Mouse (Mus musculus) gastrocnemius, postnatal 10 days (tissue): ENCODE data around the gene Fbxo48. TPM values are rescaled to one million over a fixed set of nuclear protein-coding genes. Genes with fewer than 3 reads are reported as not detected.

Source experiments
- DNase-seq: peaks from one replicate; pipeline ENCODE4 v3.0.0; 2021; ENCODE audit warnings: mixed read lengths
- total RNA-seq, 2 experiments: library from RNA; stranded (reverse); gene quantifications; 2 replicates each; pipeline ENCODE4 v1.2.3; 2021

Gene Fbxo48
- total RNA-seq, 2 experiments from 2014 or later, result 0.89 to 1.1 TPM

DNA sequence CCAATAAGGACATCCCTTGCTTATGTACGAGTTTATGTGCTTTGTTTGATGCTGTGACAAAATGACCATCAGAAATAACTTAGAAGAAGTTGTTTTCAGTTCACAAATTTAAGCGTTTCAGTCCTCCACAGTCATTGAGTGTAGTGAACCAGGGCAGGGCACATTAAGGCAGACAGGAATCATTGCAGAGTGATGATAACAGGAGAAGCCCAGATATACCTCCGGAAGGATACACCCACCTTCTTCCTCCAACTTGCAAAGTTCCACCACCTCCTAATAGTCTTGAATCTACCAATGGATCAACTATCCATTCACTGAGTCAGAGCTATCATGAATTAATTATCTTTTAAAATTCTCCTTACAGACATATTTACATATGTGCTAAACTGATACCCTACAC, 20.9 kb downstream of the Fbxo48 start:
- no peak for DNase-seq

DNA sequence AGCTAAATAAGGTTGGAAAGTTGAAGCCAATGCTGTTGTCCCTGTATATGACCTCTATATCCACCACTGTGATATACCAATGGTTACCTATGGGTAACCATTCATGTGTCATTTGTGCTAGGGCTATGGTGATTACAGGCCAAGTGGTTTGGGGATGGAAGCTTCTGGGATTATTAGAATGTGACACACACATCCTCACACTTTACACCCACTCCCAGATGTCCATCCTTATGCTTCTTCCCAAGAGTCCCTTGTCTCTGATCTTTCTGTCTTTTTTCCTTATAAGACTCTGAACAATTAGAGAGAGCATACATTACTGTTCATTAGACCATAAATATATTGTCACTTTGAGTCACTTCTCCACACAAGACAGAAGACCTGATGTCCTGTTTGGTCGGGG, 21.9 kb downstream of the Fbxo48 start:
- DNase-seq, result no peak

DNA sequence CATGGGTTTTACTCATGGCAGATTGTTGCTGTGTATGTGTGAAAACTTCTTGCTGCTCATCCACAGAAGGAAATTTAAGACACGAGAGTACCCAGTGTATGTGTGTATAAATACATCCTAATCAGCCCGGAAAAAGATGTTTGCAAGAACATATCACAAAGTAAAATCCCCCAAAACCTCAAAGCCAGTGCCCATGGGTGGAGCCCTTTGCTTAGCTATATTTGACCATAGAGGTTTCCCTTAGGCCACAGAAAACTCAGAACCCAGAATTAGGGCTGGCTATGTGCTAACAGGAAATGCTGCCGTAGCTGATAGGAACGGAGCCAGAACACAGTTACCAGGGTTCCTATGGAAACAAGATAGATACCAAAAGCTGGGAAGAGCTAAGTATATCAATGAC, 25.8 kb downstream of the Fbxo48 start:
- DNase-seq, result no peak

DNA sequence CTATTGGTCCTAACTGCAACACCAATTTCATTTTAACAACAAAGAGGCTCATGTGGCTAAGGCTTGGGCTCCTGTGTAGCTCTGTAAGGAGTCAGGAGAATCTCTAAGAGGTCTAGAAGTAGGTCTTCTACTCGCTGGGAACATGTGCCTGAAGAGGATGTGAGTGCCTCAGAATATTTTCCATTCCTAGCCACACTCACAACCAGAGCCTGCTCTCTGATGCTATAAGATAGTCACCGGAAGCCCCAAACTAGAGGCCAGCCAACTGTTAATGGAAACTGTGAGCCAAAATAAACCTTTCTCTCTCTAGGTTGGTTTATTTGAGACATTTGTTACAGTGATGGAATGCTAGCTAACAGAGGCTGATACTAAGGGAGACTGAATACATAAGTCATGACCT, 26.4 kb downstream of the Fbxo48 start:
- DNase-seq, result no peak

DNA sequence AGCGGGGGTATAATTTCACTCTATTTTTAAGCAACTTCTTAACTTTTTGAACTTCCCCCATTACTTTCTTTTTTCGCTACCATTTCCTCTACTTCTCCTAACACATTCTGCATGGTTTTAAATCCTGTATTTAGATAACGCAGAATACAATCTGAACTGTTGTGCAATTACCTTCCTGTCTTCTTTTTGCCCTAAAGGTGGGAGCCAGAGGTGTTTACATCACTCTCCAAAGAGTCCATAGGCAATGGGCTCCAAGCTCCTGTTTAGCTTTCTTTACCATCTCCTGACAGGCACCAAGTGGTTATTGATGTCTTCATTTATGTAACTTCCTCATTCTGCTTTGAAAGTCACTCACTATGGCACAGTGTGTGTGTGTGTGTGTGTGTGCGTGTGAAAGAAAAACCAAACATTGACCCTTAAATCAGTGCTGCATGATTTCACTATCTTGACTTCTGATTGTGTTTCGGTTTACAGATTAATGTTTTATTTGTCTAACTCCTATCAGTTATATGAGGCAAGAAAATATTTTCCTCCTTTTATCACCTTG, 27.1 kb downstream of the Fbxo48 start:
- DNase-seq, result no peak

DNA sequence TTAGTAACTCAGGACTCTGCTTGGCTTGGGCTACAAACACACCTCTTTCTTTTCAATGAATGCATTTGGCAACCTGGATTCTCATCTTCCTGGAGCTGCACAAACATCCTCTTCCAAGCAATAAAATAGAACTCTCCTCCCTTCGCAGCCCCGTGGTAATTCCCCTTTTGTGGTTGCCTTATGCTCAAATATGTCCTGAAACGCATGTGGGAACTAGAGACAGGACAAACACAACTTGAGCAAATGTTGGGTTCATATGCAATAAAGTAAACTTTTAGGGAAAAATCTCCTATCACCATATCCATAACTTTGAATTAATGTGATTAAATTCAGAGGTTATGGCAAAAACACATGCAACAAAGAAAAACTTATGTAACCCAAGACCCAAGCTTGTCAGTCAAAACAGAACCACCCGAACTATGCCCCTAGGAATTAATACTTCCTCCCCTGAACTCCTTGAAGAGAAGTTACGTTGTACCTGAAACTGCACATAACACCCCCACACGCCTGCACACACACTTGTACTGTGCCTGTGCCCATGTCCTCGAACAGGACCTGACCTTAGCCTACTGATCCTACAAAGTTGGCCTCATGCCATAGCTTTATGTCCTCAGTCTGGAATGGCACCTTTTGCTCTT, 35.5 kb downstream of the Fbxo48 start:
- DNase-seq, result no peak

DNA sequence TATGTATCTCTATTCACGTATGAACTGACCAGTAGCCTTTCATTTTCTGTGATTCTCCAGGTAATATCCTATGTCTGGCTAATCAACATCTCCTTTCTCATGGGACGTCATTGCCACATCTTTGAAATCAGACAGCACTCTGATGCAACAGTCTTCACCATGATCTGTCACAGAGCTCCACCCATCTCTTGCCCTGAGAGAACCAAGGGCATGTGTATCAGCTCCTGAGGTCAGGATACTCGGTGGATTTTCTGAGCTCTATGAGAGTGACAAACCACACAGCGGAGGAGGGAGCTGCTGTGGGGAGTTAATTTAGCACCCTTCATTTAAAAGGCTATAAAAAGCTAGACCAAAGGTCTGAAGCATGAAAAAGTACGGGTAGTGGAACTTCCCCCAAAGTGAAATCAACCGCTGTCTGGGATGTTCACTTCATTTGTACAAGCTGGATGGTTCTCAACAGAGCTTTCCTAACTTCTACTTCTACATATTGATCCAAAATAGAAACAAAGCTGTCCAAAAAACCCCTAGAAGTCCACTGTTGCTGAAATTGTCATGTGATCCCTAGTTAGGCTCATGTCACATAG, 36.7 kb downstream of the Fbxo48 start:
- DNase-seq, result no peak

DNA sequence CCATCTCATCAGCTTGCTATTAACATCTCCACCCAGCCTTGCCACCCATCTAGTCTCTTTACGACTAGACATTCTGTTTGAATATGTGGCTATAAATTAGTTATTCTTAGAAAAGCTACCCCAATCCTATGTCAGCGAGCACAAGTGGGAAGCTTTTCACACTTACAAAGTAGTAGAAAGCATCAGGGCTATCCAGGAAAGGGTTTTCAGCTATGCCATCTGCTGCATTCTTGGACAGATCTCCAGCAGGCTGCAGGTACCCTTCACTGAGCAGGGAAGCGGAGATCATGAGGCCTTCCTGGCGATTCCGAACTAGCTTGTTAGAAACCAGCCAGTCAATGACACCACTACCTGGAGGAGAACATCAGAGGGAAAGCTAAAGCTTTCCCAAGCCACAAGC, 38.7 kb downstream of the Fbxo48 start:
- no peak for DNase-seq

DNA sequence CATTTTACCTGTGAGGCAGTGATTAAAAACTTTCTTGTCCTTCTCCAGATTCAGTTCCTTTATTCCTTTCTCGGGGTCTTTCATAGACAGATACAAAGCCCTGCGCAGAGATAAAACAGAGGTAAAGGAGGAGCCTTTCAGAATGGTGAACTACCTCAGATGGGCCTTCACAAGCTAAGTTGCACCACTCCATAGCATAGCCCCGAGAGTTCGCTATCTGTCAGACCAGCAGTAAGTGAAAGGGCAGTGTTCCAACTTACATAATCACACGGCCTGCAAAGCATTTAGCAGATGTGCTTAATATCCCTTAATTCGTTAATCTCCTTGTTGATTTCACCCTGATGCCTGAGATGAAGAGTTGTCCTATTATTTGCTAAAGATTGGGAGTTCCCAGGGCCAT, 41.7 kb downstream of the Fbxo48 start:
- DNase-seq, result no peak

DNA sequence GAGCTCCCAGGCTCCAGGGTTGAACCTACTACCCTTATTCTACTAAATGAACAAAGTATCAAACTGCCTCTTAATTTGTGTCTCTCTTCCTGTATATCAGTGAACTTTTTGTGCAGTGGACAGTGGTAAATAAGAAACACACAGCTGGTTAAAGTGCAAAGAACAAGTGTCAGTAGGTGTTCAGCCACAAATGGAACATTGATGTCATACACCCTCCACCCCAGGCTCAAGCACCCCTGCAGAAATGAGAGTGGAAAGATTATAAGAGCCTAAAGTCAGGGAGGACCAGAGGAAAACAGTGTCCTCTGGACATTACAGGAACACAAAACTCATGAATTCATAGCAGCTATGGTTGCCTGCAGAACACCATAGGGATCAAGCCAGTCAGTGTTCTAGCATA, 45.6 kb downstream of the Fbxo48 start:
- no peak for DNase-seq

DNA sequence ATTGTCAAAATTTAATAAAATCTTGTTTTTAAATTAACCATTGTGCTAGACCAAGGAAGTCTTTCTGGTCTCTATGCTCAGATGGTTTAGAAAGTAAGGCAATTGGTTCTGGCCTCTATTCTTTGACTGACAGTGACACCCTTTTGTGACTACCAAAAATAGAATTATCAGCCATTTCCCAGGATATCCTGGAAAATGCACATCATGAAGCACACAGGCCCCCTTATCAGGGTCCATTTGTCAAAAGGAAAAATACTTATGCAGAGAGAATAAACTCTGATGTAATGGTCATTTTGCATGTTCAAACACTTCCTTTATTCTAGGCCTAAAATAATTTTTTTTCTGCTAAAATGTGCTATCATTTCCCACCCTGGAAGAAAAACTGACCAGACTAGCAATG, 46.3 kb downstream of the Fbxo48 start:
- DNase-seq, result no peak

DNA sequence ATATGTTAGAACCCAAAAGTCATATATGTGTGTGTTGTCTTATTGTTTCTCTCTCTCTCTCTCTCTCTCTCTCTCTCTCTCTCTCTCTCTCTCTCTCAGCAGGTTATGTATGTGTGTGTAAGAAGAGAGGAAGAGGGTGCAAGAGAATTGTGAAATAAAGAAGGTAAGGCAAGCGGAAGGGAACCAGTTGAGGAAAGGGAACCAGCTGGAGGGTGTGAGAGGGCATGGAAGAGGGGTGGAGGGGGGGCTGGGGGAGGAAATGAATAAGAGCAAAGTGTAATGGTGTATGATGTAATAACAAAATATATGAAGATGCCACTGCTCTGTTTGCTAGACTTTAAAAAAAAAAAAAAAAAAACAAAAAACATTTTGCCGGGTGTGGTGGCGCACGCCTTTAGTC, 48.2 kb downstream of the Fbxo48 start:
- no peak for DNase-seq

DNA sequence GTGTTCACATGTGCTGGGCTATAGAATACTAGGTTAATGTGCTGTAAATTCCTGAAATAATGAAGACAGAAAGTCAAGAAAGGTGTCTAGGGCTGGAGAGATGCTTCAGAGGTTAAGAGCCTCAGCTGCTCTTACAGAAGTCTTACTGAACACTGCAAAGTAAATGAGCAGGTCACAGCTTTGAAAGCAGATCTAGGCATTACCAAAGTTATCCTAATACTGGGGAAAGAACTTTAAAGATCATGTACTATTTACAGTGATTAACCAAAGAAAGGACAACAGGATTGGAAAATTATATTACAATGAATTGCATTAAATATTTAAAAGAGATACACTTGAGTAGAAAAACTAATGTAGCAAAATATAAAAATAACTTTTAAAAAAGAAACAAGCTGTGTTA, 48.8 kb downstream of the Fbxo48 start:
- DNase-seq, result no peak

DNA sequence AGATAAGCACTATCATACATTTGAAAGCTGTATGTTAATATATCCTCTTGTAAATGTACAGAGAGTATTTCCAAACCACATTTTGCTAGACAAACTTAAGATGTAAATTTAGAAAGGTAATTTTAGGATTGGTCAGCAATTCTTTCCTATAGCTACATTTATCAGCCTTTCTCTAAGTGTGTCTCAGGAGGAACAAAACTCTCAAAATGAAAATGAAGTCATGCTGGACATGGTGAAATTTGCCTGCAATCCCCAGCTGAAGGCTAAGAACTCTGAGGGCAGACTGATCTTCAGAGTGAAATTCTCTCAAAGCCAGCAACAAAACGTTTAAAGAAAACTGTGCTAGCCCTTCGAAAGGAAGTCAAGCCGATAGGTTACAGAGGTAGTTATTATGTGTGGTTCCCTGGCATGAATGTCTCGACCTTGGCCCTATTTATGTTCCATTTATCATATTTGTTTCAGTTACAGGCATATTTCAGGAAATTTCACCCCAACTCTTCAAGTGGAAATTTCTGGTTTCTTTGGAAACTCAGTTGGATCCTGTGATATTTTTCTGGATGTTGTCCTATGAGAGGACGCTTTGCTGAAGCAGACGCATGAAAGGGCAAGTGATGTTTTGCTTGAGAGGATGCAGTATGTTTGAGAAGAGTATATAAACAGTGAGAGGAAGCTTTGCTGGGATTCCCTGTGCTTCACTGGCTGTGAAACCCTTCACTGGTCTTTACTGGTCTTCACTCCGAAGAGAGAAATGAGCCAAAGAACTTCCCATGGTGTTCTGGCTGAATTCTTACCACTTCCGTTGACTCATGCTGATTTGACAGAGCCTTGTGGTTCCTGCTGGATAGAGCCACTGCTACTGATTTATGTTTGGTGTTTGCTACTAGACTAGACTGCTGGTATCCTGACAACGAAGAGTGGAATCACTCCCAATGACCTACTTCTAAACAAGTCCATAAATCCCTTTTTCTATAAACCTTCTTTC, 49.5 kb downstream of the Fbxo48 start:
- no peak for DNase-seq

DNA sequence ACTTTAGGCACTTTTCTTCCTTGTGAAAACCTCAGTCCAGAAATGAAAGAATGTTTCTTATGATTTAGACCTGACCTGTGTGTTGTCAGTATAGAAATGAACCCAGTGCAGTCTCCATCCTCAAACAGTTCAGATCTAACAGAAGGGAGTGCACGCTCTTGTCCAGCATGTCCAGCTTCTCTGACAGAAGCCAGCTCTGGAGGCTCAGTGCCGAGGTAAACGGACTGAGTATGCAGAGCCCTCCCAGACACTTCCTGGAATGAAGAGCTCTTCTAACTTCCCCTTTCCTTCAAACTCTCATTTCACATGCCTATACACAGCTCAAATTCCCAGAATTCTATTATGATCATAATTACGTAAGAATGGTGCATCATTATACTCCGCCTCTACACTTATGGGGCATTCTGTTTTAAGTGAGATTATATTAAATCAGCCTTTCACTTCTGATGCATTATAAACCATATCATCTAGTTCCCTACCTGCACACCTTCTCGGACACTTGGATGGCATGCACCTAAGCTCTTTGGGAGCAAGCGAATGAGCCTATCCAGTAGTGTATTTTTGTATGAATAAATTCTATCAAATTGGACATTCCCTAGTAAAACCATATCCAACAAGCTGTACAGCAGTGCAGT, 51.7 kb downstream of the Fbxo48 start:
- DNase-seq, result no peak

DNA sequence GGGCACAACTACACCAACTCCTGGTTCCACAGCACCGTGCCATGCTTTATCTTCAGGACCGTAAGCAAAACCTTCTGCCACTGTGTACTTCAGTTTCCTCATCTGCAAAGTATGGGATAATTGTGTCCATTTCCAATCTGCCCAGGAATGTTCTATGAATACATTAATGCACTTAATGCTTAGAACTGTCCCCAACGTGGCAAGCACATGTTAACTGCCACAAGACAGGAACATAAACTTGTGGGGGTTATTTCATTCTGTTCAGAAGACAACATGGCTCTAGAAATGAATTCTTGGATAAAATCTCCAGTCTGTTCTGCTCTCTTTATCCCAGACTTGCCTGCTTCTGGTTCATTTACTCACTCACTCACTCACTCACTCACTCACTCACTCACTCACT, 52.6 kb downstream of the Fbxo48 start:
- DNase-seq, result no peak

Other genes with a start within 250 kb of the Fbxo48 start
- 10 to 100 TPM; 24.3 to 25.4 TPM for gene Egfr, start 199.2 kb upstream of the Fbxo48 start, total RNA-seq
- gene Cnrip1, start 100.2 kb downstream of the Fbxo48 start, total RNA-seq, result 10 to 100 TPM in 1 of 2 experiments, 1 to 10 TPM in 1; 8.9 to 12.5 TPM
- 1 to 10 TPM; 1.9 to 3.2 TPM for gene Plek, start 101.0 kb downstream of the Fbxo48 start, total RNA-seq
- gene Ppp3r1, start 207.9 kb downstream of the Fbxo48 start, total RNA-seq, result 100 to 1,000 TPM; 177 to 186 TPM
- 1 to 10 TPM; 6.5 to 7.4 TPM for gene Wdr92, start 230.7 kb downstream of the Fbxo48 start, total RNA-seq